Mouse (Mus musculus) forebrain, embryonic 14.5 days (tissue): ENCODE results near the gene Gsta4. TPM values are rescaled to one million over a fixed set of nuclear protein-coding genes. Genes with fewer than 3 reads are reported as not detected.

Source experiments
- ATAC-seq: fragments of 200-750 bp; cut with Nextera tagmentation; 2 replicates; pipeline ENCODE4 v1.8.0; 2017; ENCODE audit warnings: mild to moderate bottlenecking, moderate library complexity
- DNase-seq: peaks from one replicate; pipeline ENCODE4 v3.0.0-alpha.2; 2015; ENCODE audit warnings: low spot score
- H3K27ac ChIP-seq: fragments of 300-500 bp; sonication (generic); 2 replicates; pipeline ENCODE4 v1.5.1; 2014; ENCODE audit warnings: low read depth, mild to moderate bottlenecking, control low read depth, low read length, moderate library complexity
- H3K27me3 ChIP-seq: fragments of 300-500 bp; sonication (generic); replicated peaks from 2 replicates; pipeline ENCODE4 v1.6.1; 2014; ENCODE audit warnings: low read length, control low read depth, mixed read lengths; ENCODE audit not compliant: control insufficient read depth, insufficient read depth
- H3K36me3 ChIP-seq: fragments of 300-500 bp; sonication (generic); 2 replicates; pipeline ENCODE4 v1.6.1; 2014; ENCODE audit warnings: low read length, control low read depth; ENCODE audit not compliant: control insufficient read depth, insufficient read depth
- H3K4me1 ChIP-seq: fragments of 300-500 bp; sonication (generic); 2 replicates; pipeline ENCODE4 v1.6.1; 2014; ENCODE audit warnings: antibody characterized with exemption, low read length, control low read depth; ENCODE audit not compliant: control insufficient read depth, insufficient read depth
- H3K4me2 ChIP-seq: fragments of 300-500 bp; sonication (generic); 2 replicates; pipeline ENCODE4 v1.6.1; 2014; ENCODE audit warnings: mild to moderate bottlenecking, control low read depth, low read length
- H3K4me3 ChIP-seq: fragments of 300-500 bp; sonication (generic); 2 replicates; pipeline ENCODE4 v1.5.1; 2014; ENCODE audit warnings: low read depth, low read length, control low read depth
- H3K9ac ChIP-seq: fragments of 300-500 bp; sonication (generic); 2 replicates; pipeline ENCODE4 v1.6.1; 2014; ENCODE audit warnings: mild to moderate bottlenecking, low read length, control low read depth, moderate library complexity
- H3K9me3 ChIP-seq: fragments of 300-500 bp; sonication (generic); replicated peaks from 2 replicates; pipeline ENCODE4 v1.6.1; 2016; ENCODE audit warnings: low read length, control low read depth, mixed read lengths; ENCODE audit not compliant: control insufficient read depth
- WGBS: fragments of 180-500 bp; shearing (Covaris S2); extraction: QIAGEN DNeasy Blood & Tissue Kit; methylation state at CpG from one replicate; pipeline ENCODE4 v1.1.7; 2014; 5-methylcytosine and 5-hydroxymethylcytosine counted together
- polyA plus RNA-seq: library from polyadenylated mRNA; unstranded; fragments of >200 nt; fragmentation: Nextera tagmentation; extraction: Ambion mirVana; gene quantifications from 2 replicates; pipeline ENCODE4 v1.2.1, GENCODE M21; 2014

Gsta4 gene
- polyA plus RNA-seq, 1 experiment from 2014 or later: 24.1 TPM

- Histone ChIP-seq H3K4me3 (peak overlapping the region; percentile 35), H3K27ac (no peak overlapping the region), H3K4me2 (peak overlapping the region; percentile 63), H3K4me1 (peaks cover 12% of the 10 kb centered on the region), H3K9ac (peak overlapping the region; percentile 40), H3K9me3 (no peaks in the 10 kb centered on the region), H3K36me3 (no peaks in the 10 kb centered on the region), H3K27me3 (no peaks in the 10 kb centered on the region)
- ATAC-seq: peak; percentile 61
- under 1% methylated on average over 18 of the region's 18 CpGs for WGBS
- DNase-seq: peak; percentile 85
Observed at GRCm38 (mm10) chr9:78191736-78192135, 9.2 kb downstream of the Gsta4 start.

- DNase-seq: peak; percentile 86
- no peaks in the 10 kb centered on the region for H3K27me3 ChIP-seq
- H3K9me3 ChIP-seq: no peaks in the 10 kb centered on the region
- 48% methylated on average over 9 of the region's 9 CpGs for WGBS
- H3K4me2 ChIP-seq: no peak overlapping the region
- peaks cover 12% of the 10 kb centered on the region for H3K4me1 ChIP-seq
- no peak overlapping the region for H3K9ac ChIP-seq
- no peaks in the 10 kb centered on the region for H3K36me3 ChIP-seq
- H3K27ac ChIP-seq: no peak overlapping the region
- peak; percentile 28; the same call in 1 of the 2 replicates for ATAC-seq
- no peak overlapping the region for H3K4me3 ChIP-seq
Observed at GRCm38 (mm10) chr9:78193902-78194597, 11.5 kb downstream of the Gsta4 start.

- no peak overlapping the region for H3K9ac ChIP-seq
- no peak overlapping the region for H3K4me2 ChIP-seq
- H3K27ac ChIP-seq: no peak overlapping the region
- no peak overlapping the region for H3K4me3 ChIP-seq
- no peaks in the 10 kb centered on the region for H3K9me3 ChIP-seq
- WGBS: 85% methylated on average over 11 of the region's 11 CpGs
- no peak for ATAC-seq
- no peaks in the 10 kb centered on the region for H3K27me3 ChIP-seq
- peaks cover 12% of the 10 kb centered on the region for H3K4me1 ChIP-seq
- DNase-seq: no peak
- no peaks in the 10 kb centered on the region for H3K36me3 ChIP-seq
Observed at GRCm38 (mm10) chr9:78195034-78195433, 12.5 kb downstream of the Gsta4 start.

- no peak for ATAC-seq
- Histone ChIP-seq H3K4me1 (no peaks in the 10 kb centered on the region), H3K27ac (no peak overlapping the region), H3K9me3 (no peaks in the 10 kb centered on the region), H3K4me2 (no peak overlapping the region), H3K27me3 (no peaks in the 10 kb centered on the region), H3K36me3 (no peaks in the 10 kb centered on the region), H3K4me3 (no peak overlapping the region), H3K9ac (no peak overlapping the region)
- WGBS: 92% methylated on average over 9 of the region's 9 CpGs
- DNase-seq: no peak
Observed at GRCm38 (mm10) chr9:78197801-78198200, 15.2 kb downstream of the Gsta4 start.

GRCm38 (mm10) chr9:78204194-78204593 is 21.6 kb downstream of the Gsta4 start:
- no peak for DNase-seq
- ATAC-seq: no peak
- no peaks in the 10 kb centered on the region for H3K4me1 ChIP-seq
- WGBS: 88% methylated on average over 6 of the region's 6 CpGs
- H3K36me3 ChIP-seq: no peaks in the 10 kb centered on the region
- H3K27me3 ChIP-seq: no peaks in the 10 kb centered on the region
- H3K9ac ChIP-seq: no peak overlapping the region
- H3K4me3 ChIP-seq: no peak overlapping the region
- no peak overlapping the region for H3K4me2 ChIP-seq
- H3K27ac ChIP-seq: no peak overlapping the region
- H3K9me3 ChIP-seq: no peaks in the 10 kb centered on the region

DNA sequence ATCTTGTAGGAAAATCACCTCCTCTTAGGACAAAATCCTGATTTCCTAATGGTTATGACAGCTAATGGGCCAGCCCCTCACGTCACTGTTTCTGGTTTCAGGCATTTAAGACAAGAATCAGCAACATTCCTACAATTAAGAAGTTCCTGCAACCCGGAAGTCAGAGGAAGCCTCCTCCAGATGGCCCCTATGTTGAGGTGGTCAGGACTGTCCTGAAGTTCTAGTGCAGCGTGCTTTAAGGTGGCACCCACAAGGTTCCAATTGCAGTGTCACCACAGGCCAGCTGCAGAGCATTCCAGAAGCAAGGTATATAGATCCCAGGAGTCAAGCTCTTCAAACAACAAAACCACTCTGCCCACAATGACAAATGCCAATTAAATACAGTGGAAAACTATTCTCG is 26.4 kb downstream of the Gsta4 start:
- H3K9me3 ChIP-seq: no peaks in the 10 kb centered on the region
- no peak overlapping the region for H3K4me2 ChIP-seq
- DNase-seq (no peak), ATAC-seq (no peak)
- H3K4me3 ChIP-seq: no peak overlapping the region
- no peak overlapping the region for H3K9ac ChIP-seq
- H3K4me1 ChIP-seq: no peaks in the 10 kb centered on the region
- no peaks in the 10 kb centered on the region for H3K36me3 ChIP-seq
- H3K27ac ChIP-seq: no peak overlapping the region
- no peaks in the 10 kb centered on the region for H3K27me3 ChIP-seq
- WGBS: 83% methylated on average over 4 of the region's 4 CpGs

GRCm38 (mm10) chr9:78210079-78210478 is 27.5 kb downstream of the Gsta4 start:
- Histone ChIP-seq H3K27me3 (no peaks in the 10 kb centered on the region), H3K36me3 (no peaks in the 10 kb centered on the region), H3K9me3 (no peaks in the 10 kb centered on the region), H3K4me1 (no peaks in the 10 kb centered on the region), H3K4me3 (no peak overlapping the region), H3K27ac (no peak overlapping the region), H3K9ac (no peak overlapping the region), H3K4me2 (no peak overlapping the region)
- ATAC-seq (no peak), DNase-seq (no peak)
- 92% methylated on average over 3 of the region's 3 CpGs for WGBS

DNA sequence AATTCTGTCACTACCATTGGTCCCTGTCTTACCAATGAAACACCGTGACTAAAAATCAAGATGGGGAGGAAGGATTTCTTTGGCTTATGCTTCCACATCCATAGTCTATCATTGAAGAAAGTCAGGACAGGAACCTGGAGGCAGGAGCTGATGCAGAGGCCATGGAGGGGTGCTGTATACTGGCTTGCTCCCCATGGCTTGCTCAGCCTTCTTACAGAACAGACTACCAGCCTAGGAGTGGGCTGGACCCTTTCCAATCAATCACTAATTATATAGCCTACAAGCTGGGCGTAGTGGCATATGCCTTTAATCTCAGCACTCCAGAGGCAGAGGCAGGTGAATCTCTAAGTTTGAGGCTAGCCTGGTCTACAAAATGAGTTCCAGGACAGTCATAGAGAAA is 28.2 kb downstream of the Gsta4 start:
- Histone ChIP-seq H3K4me1 (no peaks in the 10 kb centered on the region), H3K9me3 (no peaks in the 10 kb centered on the region), H3K27me3 (no peaks in the 10 kb centered on the region), H3K4me2 (no peak overlapping the region), H3K27ac (no peak overlapping the region), H3K36me3 (no peaks in the 10 kb centered on the region), H3K4me3 (no peak overlapping the region), H3K9ac (no peak overlapping the region)
- WGBS: 90% methylated on average over 2 of the region's 2 CpGs
- ATAC-seq (no peak), DNase-seq (no peak)

DNA sequence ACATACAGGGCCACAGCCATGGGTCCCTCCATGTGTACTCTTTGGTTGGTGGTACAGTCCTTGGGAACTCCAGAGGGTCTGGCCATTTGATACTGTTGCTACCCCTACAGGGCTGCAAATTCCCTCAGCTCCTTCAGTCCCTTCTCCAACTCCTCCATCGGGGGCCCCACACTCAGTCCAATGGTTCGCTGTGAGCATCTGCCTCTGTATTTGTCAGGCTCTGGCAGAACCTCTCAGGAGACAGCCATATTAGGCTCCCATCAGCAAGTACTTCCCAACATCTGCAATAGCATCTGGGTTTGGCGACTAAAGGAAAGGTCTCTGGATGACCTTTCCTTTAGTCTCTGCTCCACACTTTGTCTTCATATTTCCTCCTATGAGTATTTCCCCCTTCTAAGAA is 28.9 kb downstream of the Gsta4 start:
- WGBS: 91% methylated on average over 3 of the region's 3 CpGs
- H3K4me3 ChIP-seq: no peak overlapping the region
- DNase-seq: no peak
- H3K36me3 ChIP-seq: no peaks in the 10 kb centered on the region
- no peaks in the 10 kb centered on the region for H3K9me3 ChIP-seq
- no peaks in the 10 kb centered on the region for H3K27me3 ChIP-seq
- no peak overlapping the region for H3K4me2 ChIP-seq
- H3K4me1 ChIP-seq: no peaks in the 10 kb centered on the region
- H3K27ac ChIP-seq: no peak overlapping the region
- H3K9ac ChIP-seq: no peak overlapping the region
- ATAC-seq: no peak
